Mouse (Mus musculus): ENCODE data around the gene Polr1d. TPM values are rescaled to one million over a fixed set of nuclear protein-coding genes. Genes with fewer than 3 reads are reported as not detected.

The Polr1d gene
- polyA plus RNA-seq, 1 experiment from 2014 or later: 135 TPM

DNA sequence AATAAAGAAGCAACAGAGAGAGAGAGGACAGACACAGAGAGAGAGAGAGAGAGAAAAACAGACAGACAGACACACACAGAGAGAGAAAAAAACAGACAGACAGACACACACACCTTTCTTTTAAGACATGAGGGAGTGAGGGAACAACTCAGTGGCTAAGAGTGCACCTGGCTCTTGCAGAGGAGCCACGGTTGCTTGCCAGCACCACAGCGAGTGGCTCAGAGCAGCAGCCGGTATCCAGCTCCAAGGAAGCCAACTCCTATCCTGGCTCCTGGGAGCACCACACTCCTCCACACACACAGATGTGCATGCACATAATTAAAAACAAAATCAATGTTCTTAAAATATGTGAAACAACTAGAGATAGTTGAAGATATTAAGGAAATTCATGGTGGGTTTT lies 30.4 kb downstream of the Polr1d start:
- Histone ChIP-seq H3K4me3 (no peak overlapping the region), H3K36me3 (replicated peaks) (peaks cover 94% of the 10 kb centered on the region), H3K27ac (replicated peaks) (no peak overlapping the region), H3K4me1 (0 out of 2 replicates have a peak, but pooled peaks cover 4% of the 10 kb centered on the region), H3K9me3 (peaks cover 7% of the 10 kb centered on the region; the same call in 1 of the 2 replicates), H3K27me3 (replicated peaks; ENCODE audit: low read depth, poor library complexity, severe bottlenecking) (no peaks in the 10 kb centered on the region)
- DNase-seq (ENCODE audit: low spot score): no peak
- WGBS: 93% methylated on average over 3 of the region's 3 CpGs

- H3K9me3 ChIP-seq: peaks cover 7% of the 10 kb centered on the region; the same call in 1 of the 2 replicates
These were observed 32.2 kb downstream of the Polr1d start for GRCm38 (mm10) chr5:147108861-147109591.

GRCm38 (mm10) chr5:147114738-147115137 lies 37.9 kb downstream of the Polr1d start:
- WGBS: 83% methylated on average over 7 of the region's 7 CpGs
- DNase-seq (ENCODE audit: low spot score): no peak
- H3K4me3 ChIP-seq: no peak overlapping the region
- no peaks in the 10 kb centered on the region for H3K4me1 ChIP-seq
- H3K27ac ChIP-seq (replicated peaks): no peak overlapping the region
- no peaks in the 10 kb centered on the region for H3K27me3 ChIP-seq (replicated peaks; ENCODE audit: low read depth, poor library complexity, severe bottlenecking)
- peaks cover 39% of the 10 kb centered on the region for H3K36me3 ChIP-seq (replicated peaks)
- peaks cover 10% of the 10 kb centered on the region; the same call in 1 of the 2 replicates for H3K9me3 ChIP-seq

More at GRCm38 (mm10) chr5:147108861-147109591, 32.2 kb downstream of the Polr1d start:
- DNase-seq (ENCODE audit: low spot score): no peak
- Histone ChIP-seq H3K4me1 (0 out of 2 replicates have a peak, but pooled peaks cover under 1% of the 10 kb centered on the region), H3K4me3 (no peak overlapping the region), H3K27me3 (replicated peaks; ENCODE audit: low read depth, poor library complexity, severe bottlenecking) (no peaks in the 10 kb centered on the region), H3K27ac (replicated peaks) (no peak overlapping the region), H3K36me3 (replicated peaks) (peaks cover 92% of the 10 kb centered on the region)
- WGBS: 87% methylated on average over 13 of the region's 13 CpGs

DNA sequence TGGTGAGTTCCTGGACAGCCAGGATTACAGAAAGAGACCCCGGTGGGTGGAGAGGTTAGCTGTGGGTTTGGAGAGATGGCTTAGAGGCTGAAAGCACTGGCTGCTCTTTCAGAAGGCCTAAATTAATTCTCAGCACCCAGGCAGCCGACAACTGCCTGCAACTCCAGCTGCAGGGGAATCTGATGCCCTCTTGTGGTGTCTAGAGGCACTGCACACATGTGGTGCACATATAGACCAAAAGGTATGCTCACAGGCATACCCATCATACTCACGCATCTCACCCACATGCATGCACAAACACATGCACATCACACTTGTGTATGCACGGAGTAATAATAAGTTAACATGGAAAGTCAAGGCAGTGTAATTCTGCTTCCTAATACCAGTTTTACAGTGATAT lies 38.8 kb downstream of the Polr1d start:
- WGBS: 96% methylated on average over 4 of the region's 4 CpGs
- no peaks in the 10 kb centered on the region for H3K27me3 ChIP-seq (replicated peaks; ENCODE audit: low read depth, poor library complexity, severe bottlenecking)
- no peaks in the 10 kb centered on the region for H3K4me1 ChIP-seq
- peaks cover 31% of the 10 kb centered on the region for H3K36me3 ChIP-seq (replicated peaks)
- H3K4me3 ChIP-seq: no peak overlapping the region
- peaks cover 10% of the 10 kb centered on the region; the same call in 1 of the 2 replicates for H3K9me3 ChIP-seq
- H3K27ac ChIP-seq (replicated peaks): no peak overlapping the region
- no peak for DNase-seq (ENCODE audit: low spot score)

DNA sequence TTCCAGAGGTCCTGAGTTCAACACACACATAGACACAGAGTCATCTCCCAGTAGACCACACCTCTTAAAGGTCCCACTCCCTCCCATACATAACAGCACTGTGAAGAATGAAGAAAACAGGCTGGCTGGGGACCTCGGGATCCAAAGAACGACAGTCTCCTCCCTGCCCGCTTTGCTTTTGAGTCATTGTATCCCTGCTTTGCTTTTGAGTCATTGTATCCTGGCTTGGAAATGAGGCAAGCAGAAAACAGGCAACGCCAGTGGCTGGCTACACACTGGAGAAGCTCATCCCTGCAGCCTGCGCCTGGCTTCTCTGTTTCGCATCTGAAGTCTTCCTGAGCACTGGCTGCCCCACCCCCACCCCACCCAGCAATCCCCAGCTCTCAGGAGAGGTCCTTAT lies 40.2 kb downstream of the Polr1d start:
- H3K4me3 ChIP-seq: no peak overlapping the region
- DNase-seq (ENCODE audit: low spot score): no peak
- H3K36me3 ChIP-seq (replicated peaks): peaks cover 21% of the 10 kb centered on the region
- no peak overlapping the region for H3K27ac ChIP-seq (replicated peaks)
- H3K4me1 ChIP-seq: no peaks in the 10 kb centered on the region
- peaks cover 12% of the 10 kb centered on the region; the same call in 1 of the 2 replicates for H3K9me3 ChIP-seq
- H3K27me3 ChIP-seq (replicated peaks; ENCODE audit: low read depth, poor library complexity, severe bottlenecking): no peaks in the 10 kb centered on the region
- 34% methylated on average over 6 of the region's 6 CpGs for WGBS

DNA sequence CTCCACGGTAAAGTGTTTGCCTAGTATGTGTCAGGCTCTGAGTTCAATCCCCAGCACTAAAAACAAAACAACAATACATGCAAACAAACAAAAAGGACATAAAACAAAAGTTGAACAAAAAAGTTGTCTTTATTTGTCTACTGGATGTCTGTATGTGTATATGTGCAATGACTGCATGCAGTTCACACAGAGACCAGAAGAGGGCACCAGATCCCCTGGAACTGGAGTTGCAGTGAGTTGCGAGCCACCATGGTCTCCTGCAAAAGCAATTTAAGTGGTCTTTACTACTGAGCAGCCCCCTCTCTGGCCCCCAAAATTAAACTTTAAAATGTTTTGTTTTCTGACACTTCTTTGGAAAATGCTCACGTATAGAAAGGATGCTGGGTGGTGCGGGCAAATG lies 44.3 kb downstream of the Polr1d start:
- Histone ChIP-seq H3K36me3 (replicated peaks) (no peaks in the 10 kb centered on the region), H3K27ac (replicated peaks) (no peak overlapping the region), H3K4me3 (no peak overlapping the region), H3K9me3 (peaks cover 7% of the 10 kb centered on the region; the same call in 1 of the 2 replicates), H3K4me1 (peaks cover 4% of the 10 kb centered on the region), H3K27me3 (replicated peaks; ENCODE audit: low read depth, poor library complexity, severe bottlenecking) (peaks cover 15% of the 10 kb centered on the region; the same call in 1 of the 2 replicates)
- WGBS: 91% methylated on average over 4 of the region's 4 CpGs
- DNase-seq (ENCODE audit: low spot score): no peak

DNA sequence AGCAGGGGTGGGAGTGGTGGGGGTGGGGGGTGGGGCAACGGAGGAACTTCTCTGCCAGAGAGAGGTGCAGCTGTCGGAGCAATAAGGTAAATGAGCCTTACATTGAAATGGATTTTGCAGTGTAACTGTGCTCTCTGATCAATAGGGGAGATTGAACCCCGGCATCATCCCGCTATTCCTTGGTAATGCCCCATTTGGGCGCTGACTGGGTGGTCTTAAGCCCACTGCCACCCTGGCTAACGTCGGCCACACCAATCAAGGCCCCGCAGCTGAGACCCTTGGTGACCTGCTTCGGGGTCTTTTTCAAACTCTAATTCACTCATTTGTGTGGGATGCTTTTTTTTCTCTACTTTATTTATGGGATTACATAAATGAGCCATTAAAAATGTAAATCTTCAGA lies 47.9 kb downstream of the Polr1d start:
- H3K27ac ChIP-seq (replicated peaks): no peak overlapping the region
- no peak for DNase-seq (ENCODE audit: low spot score)
- H3K36me3 ChIP-seq (replicated peaks): no peaks in the 10 kb centered on the region
- H3K4me3 ChIP-seq: no peak overlapping the region
- peaks cover 4% of the 10 kb centered on the region for H3K4me1 ChIP-seq
- 70% methylated on average over 9 of the region's 9 CpGs for WGBS
- H3K9me3 ChIP-seq: peaks cover 7% of the 10 kb centered on the region; the same call in 1 of the 2 replicates
- H3K27me3 ChIP-seq (replicated peaks; ENCODE audit: low read depth, poor library complexity, severe bottlenecking): peaks cover 15% of the 10 kb centered on the region; the same call in 1 of the 2 replicates

DNA sequence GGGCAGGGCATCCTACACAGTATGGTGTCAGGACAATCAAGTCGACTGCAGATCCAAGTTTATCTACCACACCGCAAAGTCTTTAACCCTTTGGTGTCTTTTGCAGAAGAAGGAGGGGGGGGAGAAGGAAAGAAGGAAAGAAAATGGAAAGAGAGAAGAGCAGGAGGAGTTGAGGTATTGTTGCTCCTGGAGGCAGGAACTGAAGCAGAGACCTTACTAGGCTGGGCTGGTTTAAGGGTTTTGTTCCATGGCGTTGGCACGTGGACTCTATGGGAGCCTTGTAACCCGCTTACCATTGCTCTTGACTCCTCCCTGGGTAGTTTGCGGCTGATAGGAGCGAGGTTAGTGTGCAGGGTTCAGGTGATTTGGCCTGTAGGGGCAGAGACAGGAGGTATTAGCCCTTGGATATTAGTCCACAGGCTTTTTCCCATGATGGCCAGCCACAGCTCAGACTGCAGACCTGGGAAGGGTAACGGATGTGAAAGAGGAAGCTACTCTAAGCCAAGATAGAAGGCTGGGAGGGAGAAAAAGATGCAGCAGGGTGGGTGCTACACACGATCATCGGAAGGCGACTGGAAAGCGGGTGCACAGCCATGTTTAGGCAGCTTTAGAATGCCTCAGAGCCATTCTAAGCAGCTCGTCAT lies 48.8 kb downstream of the Polr1d start:
- H3K4me3 ChIP-seq: no peak overlapping the region
- no peak overlapping the region for H3K27ac ChIP-seq (replicated peaks)
- H3K9me3 ChIP-seq: peaks cover 7% of the 10 kb centered on the region; the same call in 1 of the 2 replicates
- no peaks in the 10 kb centered on the region for H3K36me3 ChIP-seq (replicated peaks)
- DNase-seq (ENCODE audit: low spot score): no peak
- 90% methylated on average over 13 of the region's 13 CpGs for WGBS
- peaks cover 15% of the 10 kb centered on the region; the same call in 1 of the 2 replicates for H3K27me3 ChIP-seq (replicated peaks; ENCODE audit: low read depth, poor library complexity, severe bottlenecking)
- H3K4me1 ChIP-seq: peaks cover 4% of the 10 kb centered on the region

DNA sequence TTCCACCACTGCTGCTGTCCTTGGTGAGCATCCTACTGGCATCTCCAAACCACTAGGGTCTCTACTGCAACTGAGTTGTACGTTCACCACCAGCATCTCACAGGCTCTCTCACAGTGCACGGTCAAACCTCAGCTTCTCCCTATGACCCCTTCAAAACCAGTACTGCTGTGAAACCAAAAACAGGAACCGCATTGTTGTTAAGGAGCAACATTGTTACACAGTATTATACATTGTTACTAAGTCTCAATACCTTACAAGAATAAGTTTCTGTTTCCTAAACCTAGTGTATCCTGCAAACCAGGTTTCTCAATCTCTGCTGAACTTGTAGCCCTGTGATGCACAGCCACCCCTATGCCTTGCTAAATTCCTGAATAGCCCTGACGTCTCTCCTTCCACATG lies 51.0 kb downstream of the Polr1d start:
- no peak overlapping the region for H3K4me3 ChIP-seq
- H3K9me3 ChIP-seq: no peaks in the 10 kb centered on the region
- H3K27ac ChIP-seq (replicated peaks): no peak overlapping the region
- H3K27me3 ChIP-seq (replicated peaks; ENCODE audit: low read depth, poor library complexity, severe bottlenecking): peaks cover 32% of the 10 kb centered on the region
- H3K4me1 ChIP-seq: peaks cover 4% of the 10 kb centered on the region
- WGBS: 90% methylated on average over 4 of the region's 4 CpGs
- no peaks in the 10 kb centered on the region for H3K36me3 ChIP-seq (replicated peaks)
- DNase-seq (ENCODE audit: low spot score): no peak

- Histone ChIP-seq H3K27me3 (replicated peaks; ENCODE audit: low read depth, poor library complexity, severe bottlenecking) (peaks cover 23% of the 10 kb centered on the region), H3K4me3 (no peak overlapping the region), H3K4me1 (peaks cover 15% of the 10 kb centered on the region), H3K9me3 (no peaks in the 10 kb centered on the region), H3K36me3 (replicated peaks) (no peaks in the 10 kb centered on the region), H3K27ac (replicated peaks) (no peak overlapping the region)
- 83% methylated on average over 2 of the region's 2 CpGs for WGBS
- no peak for DNase-seq (ENCODE audit: low spot score)
These were observed 52.6 kb downstream of the Polr1d start for GRCm38 (mm10) chr5:147129484-147129883.

DNA sequence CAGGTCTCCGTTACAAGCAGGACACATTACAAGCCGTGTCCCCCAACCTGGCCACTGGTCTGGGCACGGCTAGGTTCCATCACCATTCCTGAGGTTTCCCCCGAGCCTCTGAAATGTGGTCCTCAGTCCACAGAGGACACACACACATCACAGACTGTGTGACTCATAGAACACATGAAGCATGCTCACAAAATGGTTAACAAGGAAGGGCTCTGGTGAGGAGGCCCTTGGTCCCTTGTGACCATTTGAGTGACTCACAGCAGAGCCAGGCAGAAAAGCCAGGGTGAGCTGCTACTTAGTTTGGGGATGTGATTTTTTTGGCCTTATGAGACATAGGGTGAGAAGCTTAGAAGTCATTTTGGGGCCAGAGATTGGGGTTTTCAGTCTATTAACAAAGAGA lies 55.1 kb downstream of the Polr1d start:
- no peak for DNase-seq (ENCODE audit: low spot score)
- Histone ChIP-seq H3K4me1 (peaks cover 22% of the 10 kb centered on the region), H3K27ac (replicated peaks) (no peak overlapping the region), H3K9me3 (no peaks in the 10 kb centered on the region), H3K4me3 (no peak overlapping the region), H3K27me3 (replicated peaks; ENCODE audit: low read depth, poor library complexity, severe bottlenecking) (peaks cover 33% of the 10 kb centered on the region), H3K36me3 (replicated peaks) (no peaks in the 10 kb centered on the region)
- 90% methylated on average over 4 of the region's 4 CpGs for WGBS

DNA sequence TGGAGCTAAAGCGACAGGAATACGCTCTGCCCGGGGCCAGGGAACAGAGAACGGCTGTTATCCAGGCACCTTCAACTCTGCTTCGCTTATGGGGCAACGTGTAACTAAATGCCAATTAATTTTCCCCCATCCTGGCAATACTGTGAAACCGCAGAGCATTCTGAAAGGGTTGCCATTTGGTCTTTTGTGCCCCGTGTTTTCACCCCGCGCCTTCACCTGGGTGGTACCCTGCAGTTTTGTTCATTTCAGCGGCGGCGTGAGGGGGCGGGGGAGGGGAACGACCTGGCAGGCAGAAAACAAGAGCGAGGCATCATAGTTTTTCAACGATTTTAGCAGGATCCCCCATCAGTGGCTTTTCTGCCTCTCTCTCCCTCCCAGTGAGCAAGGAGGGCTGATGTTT lies 56.8 kb downstream of the Polr1d start:
- Histone ChIP-seq H3K36me3 (replicated peaks) (no peaks in the 10 kb centered on the region), H3K4me3 (peak overlapping the region; percentile 47), H3K27ac (replicated peaks) (peak overlapping the region; percentile 44; the same call in 1 of the 2 replicates), H3K4me1 (peaks cover 22% of the 10 kb centered on the region), H3K9me3 (no peaks in the 10 kb centered on the region), H3K27me3 (replicated peaks; ENCODE audit: low read depth, poor library complexity, severe bottlenecking) (peaks cover 49% of the 10 kb centered on the region)
- WGBS: 8% methylated on average over 17 of the region's 17 CpGs
- DNase-seq (ENCODE audit: low spot score): peak; percentile 54
